Comparison of ENCODE assay signal across 17 mouse cellular contexts in genomic region chr2:157957707-157958108, GRCm38 (mm10). TPM values are rescaled to one million over a fixed set of nuclear protein-coding genes. Genes with fewer than 3 reads are reported as not detected.
DNase-seq lines count a peak whose midpoint lies in the region; ATAC-seq lines count a peak whose summit lies in the region.
"Had no signal": no experiment of that assay in that cellular context is flagged by ENCODE, and none has a peak within 500 bp of the region (broad histone marks: within the 10 kb centered on the region; RNA-seq: fewer than 3 reads in every experiment).

No protein-coding gene starts in this region.

- H3K9ac ChIP-seq in hindbrain, embryonic 12.5 days, result no peak overlapping the region
- no peak overlapping the region for H3K9ac ChIP-seq in midbrain, embryonic 11.5 days (ENCODE audit: low read length)
- H3K9ac ChIP-seq in midbrain, embryonic 14.5 days (replicated peaks; ENCODE audit: low read length), result no peak overlapping the region
- H3K9ac ChIP-seq: heart, embryonic 15.5 days; liver, embryonic 12.5 days; neural tube, embryonic 13.5 days had no signal

- no peaks in the 10 kb centered on the region for H3K36me3 ChIP-seq in hindbrain, embryonic 10.5 days
- no peaks in the 10 kb centered on the region for H3K36me3 ChIP-seq in hindbrain, embryonic 12.5 days
- H3K36me3 ChIP-seq in midbrain, embryonic 11.5 days (ENCODE audit: control insufficient read depth, insufficient read depth, low read length), result no peaks in the 10 kb centered on the region
- H3K36me3 ChIP-seq in midbrain, embryonic 14.5 days (ENCODE audit: control insufficient read depth, insufficient read depth, low read length), result no peaks in the 10 kb centered on the region
- H3K36me3 ChIP-seq: heart, embryonic 15.5 days; liver, embryonic 12.5 days; neural tube, embryonic 13.5 days had no signal

- 0 out of 2 replicates have a peak overlapping the region, but pooled peaks have one; percentile 2 for H3K27ac ChIP-seq in hindbrain, embryonic 10.5 days
- H3K27ac ChIP-seq in hindbrain, embryonic 12.5 days, result no peak overlapping the region
- peak overlapping the region; percentile 5; the same call in 1 of the 2 replicates for H3K27ac ChIP-seq in midbrain, embryonic 11.5 days (ENCODE audit: low read depth, low read length)
- no peak overlapping the region for H3K27ac ChIP-seq in midbrain, embryonic 14.5 days (replicated peaks; ENCODE audit: low read depth, low read length)
- H3K27ac ChIP-seq: heart, embryonic 15.5 days; liver, embryonic 12.5 days had no signal

- DNase-seq in hindbrain, embryonic 10.5 days (ENCODE audit: low spot score), result peak; percentile 29
- peak; percentile 78 for DNase-seq in midbrain, embryonic 11.5 days (ENCODE audit: low spot score, missing footprints)
- DNase-seq in midbrain, embryonic 14.5 days, result no peak
- peak; percentile 63 for DNase-seq in embryo, embryonic 10.5 days (ENCODE audit: low spot score)
- peak; percentile 21 for DNase-seq in kidney, postnatal 14 days
- DNase-seq in yolk sac, embryonic 10.5 days (ENCODE audit: low spot score), result no peak
- no peak for DNase-seq in cerebellum, adult 18-20 months
- DNase-seq: B cell, adult 2 months; cerebellum, adult 11 months; heart, adult 11 months; right cerebral cortex, adult 18-20 months had no signal

- peaks cover 3% of the 10 kb centered on the region; the same call in 1 of the 2 replicates for H3K9me3 ChIP-seq in hindbrain, embryonic 10.5 days
- H3K9me3 ChIP-seq in hindbrain, embryonic 12.5 days (replicated peaks), result no peaks in the 10 kb centered on the region
- no peaks in the 10 kb centered on the region for H3K9me3 ChIP-seq in midbrain, embryonic 11.5 days (ENCODE audit: control insufficient read depth, low read length)
- no peaks in the 10 kb centered on the region for H3K9me3 ChIP-seq in midbrain, embryonic 14.5 days (ENCODE audit: control insufficient read depth, low read length)
- H3K9me3 ChIP-seq: heart, embryonic 15.5 days; liver, embryonic 12.5 days; neural tube, embryonic 13.5 days had no signal

- 5% methylated on average over 2 of the region's 2 CpGs for WGBS in hindbrain, embryonic 10.5 days
- WGBS in hindbrain, embryonic 12.5 days, result 3% methylated on average over 2 of the region's 2 CpGs
- WGBS in midbrain, embryonic 11.5 days, result 14% methylated on average over 2 of the region's 2 CpGs
- WGBS in midbrain, embryonic 14.5 days, result 2% methylated on average over 2 of the region's 2 CpGs

- H3K4me2 ChIP-seq in hindbrain, embryonic 12.5 days (replicated peaks), result no peak overlapping the region
- no peak overlapping the region for H3K4me2 ChIP-seq in midbrain, embryonic 11.5 days
- H3K4me2 ChIP-seq in midbrain, embryonic 14.5 days (ENCODE audit: low read length), result no peak overlapping the region
- H3K4me2 ChIP-seq: heart, embryonic 15.5 days; liver, embryonic 12.5 days; neural tube, embryonic 13.5 days had no signal

- no peak for ATAC-seq in hindbrain, embryonic 12.5 days (ENCODE audit: low FRiP score)
- ATAC-seq in midbrain, embryonic 11.5 days (ENCODE audit: low FRiP score), result peak; percentile 33; the same call in 1 of the 2 replicates
- ATAC-seq in midbrain, embryonic 14.5 days (ENCODE audit: low FRiP score, low TSS enrichment), result no peak
- ATAC-seq: liver, embryonic 12.5 days had no signal

- H3K27me3 ChIP-seq in hindbrain, embryonic 10.5 days (ENCODE audit: insufficient read depth, poor library complexity, severe bottlenecking), result no peaks in the 10 kb centered on the region
- H3K27me3 ChIP-seq in hindbrain, embryonic 12.5 days, result no peaks in the 10 kb centered on the region
- H3K27me3 ChIP-seq in midbrain, embryonic 11.5 days (ENCODE audit: control insufficient read depth, insufficient read depth, low read length), result no peaks in the 10 kb centered on the region
- H3K27me3 ChIP-seq in midbrain, embryonic 14.5 days (ENCODE audit: control insufficient read depth, insufficient read depth, low read length), result no peaks in the 10 kb centered on the region
- H3K27me3 ChIP-seq: heart, embryonic 15.5 days; liver, embryonic 12.5 days; neural tube, embryonic 13.5 days had no signal

- peaks cover 43% of the 10 kb centered on the region for H3K4me1 ChIP-seq in hindbrain, embryonic 10.5 days (replicated peaks)
- peaks cover 18% of the 10 kb centered on the region for H3K4me1 ChIP-seq in hindbrain, embryonic 12.5 days
- H3K4me1 ChIP-seq in midbrain, embryonic 11.5 days (ENCODE audit: control insufficient read depth, insufficient read depth, low read length), result 0 out of 2 replicates have a peak, but pooled peaks cover 2% of the 10 kb centered on the region
- peaks cover 5% of the 10 kb centered on the region; the same call in 1 of the 2 replicates for H3K4me1 ChIP-seq in midbrain, embryonic 14.5 days (ENCODE audit: control insufficient read depth, insufficient read depth, low read length)
- H3K4me1 ChIP-seq: heart, embryonic 15.5 days; liver, embryonic 12.5 days had no signal

- no peak overlapping the region for H3K4me3 ChIP-seq in hindbrain, embryonic 10.5 days
- H3K4me3 ChIP-seq in hindbrain, embryonic 12.5 days, result no peak overlapping the region
- H3K4me3 ChIP-seq in midbrain, embryonic 11.5 days (ENCODE audit: low read depth, low read length), result no peak overlapping the region
- H3K4me3 ChIP-seq in midbrain, embryonic 14.5 days (replicated peaks; ENCODE audit: low read depth, low read length), result no peak overlapping the region
- H3K4me3 ChIP-seq: heart, embryonic 15.5 days; liver, embryonic 12.5 days; neural tube, embryonic 13.5 days had no signal

RNA-seq across cellular contexts. Expression of gene Vstm2l, which starts 43.3 kb away (rescaled TPM):
- 0.62 and 3.2 TPM in 2 replicates for polyA plus RNA-seq in hindbrain, embryonic 10.5 days (2016; fragmentation: Nextera tagmentation; extraction: Ambion mirVana)
- 13.7 and 15.3 TPM in 2 replicates for polyA plus RNA-seq in hindbrain, embryonic 12.5 days (2016; fragmentation: Nextera tagmentation; extraction: Ambion mirVana)
- 3.4 and 3.5 TPM in 2 replicates for polyA plus RNA-seq in midbrain, embryonic 11.5 days (2014; fragmentation: Nextera tagmentation; extraction: Ambion mirVana)
- 38.5 and 56.7 TPM in 2 replicates for polyA plus RNA-seq in midbrain, embryonic 14.5 days (2014; fragmentation: Nextera tagmentation; extraction: Ambion mirVana)
- polyA plus RNA-seq: heart, embryonic 15.5 days; liver, embryonic 12.5 days; lung, embryonic 16.5 days; spleen, adult 2 months had no signal

Comparison
In these comparisons a context has a peak if more than half of its experiments do, and no peak if none do; other contexts are left out.
1. DNase-seq: peak in hindbrain, embryonic 10.5 days (single experiment), midbrain, embryonic 11.5 days (single experiment), embryo, embryonic 10.5 days (single experiment) and kidney, postnatal 14 days (single experiment); none in midbrain, embryonic 14.5 days (single experiment), yolk sac, embryonic 10.5 days (single experiment) and cerebellum, adult 18-20 months (0 of 2).
2. H3K27ac ChIP-seq: peak in hindbrain, embryonic 10.5 days (single experiment) and midbrain, embryonic 11.5 days (single experiment); none in hindbrain, embryonic 12.5 days (single experiment) and midbrain, embryonic 14.5 days (single experiment).